Mouse (Mus musculus) ES-E14 (cell line): Measurements from ENCODE around the gene Srpk1.

Experiments used
- HCFC1 ChIP-seq: IDR thresholded peaks from 2 replicates; pipeline ENCODE4 v1.6.1; 2012; ENCODE audit warnings: low read length, inconsistent platforms, borderline replicate concordance; ENCODE audit not compliant: insufficient read depth
- MAFK ChIP-seq: IDR thresholded peaks from 2 replicates; pipeline ENCODE4 v1.6.1; 2014; ENCODE audit warnings: mild to moderate bottlenecking, low read depth, low read length, inconsistent platforms; ENCODE audit not compliant: insufficient read depth
- ZC3H11A ChIP-seq: IDR thresholded peaks from 2 replicates; pipeline ENCODE4 v1.6.1; 2012; ENCODE audit warnings: low read depth, mild to moderate bottlenecking, inconsistent platforms, low read length, borderline replicate concordance
- ZNF384 ChIP-seq: IDR thresholded peaks from 2 replicates; pipeline ENCODE4 v1.6.1; 2012; ENCODE audit warnings: low read depth, low read length, inconsistent platforms

GRCm38 (mm10) chr17:28601557-28602250 is 20.8 kb downstream of the Srpk1 start:
- TF ChIP-seq MAFK (no peak), HCFC1 (no peak), ZC3H11A (no peak), ZNF384 (no peak)
